Mouse (Mus musculus): ENCODE results near the gene Pnpo. TPM values are rescaled to one million over a fixed set of nuclear protein-coding genes. Genes with fewer than 3 reads are reported as not detected.

Gene Pnpo
- total RNA-seq, 1 experiment from 2014 or later = 31.9 TPM

DNA sequence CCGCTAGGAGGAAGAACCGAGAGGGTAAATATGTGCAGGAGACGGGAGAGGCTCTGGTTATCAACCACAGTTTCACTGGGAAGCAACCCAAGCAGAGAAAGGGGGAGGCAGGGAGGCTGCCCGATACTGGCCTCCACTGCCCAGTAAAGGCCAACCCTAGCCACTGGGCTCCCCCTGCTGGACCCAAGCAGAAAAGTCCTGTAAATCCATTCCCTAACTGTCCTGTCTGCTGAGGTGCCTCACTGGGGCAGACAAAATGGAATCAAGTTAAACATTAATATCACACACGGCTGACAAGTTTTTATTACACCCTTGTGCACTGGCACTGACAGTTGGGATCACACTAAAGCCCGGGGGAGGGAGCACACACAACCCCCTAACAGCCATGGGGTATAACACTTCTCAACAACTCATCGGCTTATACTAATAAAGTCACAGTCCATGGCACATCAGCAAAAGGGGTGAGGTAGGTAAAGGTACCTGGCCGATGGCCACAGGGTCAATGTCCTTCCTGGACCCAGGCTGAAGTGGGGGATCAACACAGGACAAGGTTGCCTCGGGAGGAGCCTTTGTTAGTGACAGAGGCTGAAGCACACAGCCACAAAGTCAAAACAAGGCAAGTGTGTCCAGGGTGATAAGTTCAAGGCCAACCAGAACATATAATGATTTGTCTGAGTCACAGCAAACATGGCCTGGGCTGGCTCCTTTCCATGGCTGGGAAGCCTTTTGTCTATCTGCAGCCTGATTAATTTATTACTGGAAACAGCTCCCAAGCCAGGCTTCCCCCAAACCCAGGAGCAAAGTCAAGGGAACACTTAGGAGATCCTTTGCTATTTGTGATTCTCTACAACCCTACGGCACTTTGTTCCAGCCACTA lies 6.0 kb downstream of the Pnpo start:
- peak; percentile 88 for DNase-seq

DNA sequence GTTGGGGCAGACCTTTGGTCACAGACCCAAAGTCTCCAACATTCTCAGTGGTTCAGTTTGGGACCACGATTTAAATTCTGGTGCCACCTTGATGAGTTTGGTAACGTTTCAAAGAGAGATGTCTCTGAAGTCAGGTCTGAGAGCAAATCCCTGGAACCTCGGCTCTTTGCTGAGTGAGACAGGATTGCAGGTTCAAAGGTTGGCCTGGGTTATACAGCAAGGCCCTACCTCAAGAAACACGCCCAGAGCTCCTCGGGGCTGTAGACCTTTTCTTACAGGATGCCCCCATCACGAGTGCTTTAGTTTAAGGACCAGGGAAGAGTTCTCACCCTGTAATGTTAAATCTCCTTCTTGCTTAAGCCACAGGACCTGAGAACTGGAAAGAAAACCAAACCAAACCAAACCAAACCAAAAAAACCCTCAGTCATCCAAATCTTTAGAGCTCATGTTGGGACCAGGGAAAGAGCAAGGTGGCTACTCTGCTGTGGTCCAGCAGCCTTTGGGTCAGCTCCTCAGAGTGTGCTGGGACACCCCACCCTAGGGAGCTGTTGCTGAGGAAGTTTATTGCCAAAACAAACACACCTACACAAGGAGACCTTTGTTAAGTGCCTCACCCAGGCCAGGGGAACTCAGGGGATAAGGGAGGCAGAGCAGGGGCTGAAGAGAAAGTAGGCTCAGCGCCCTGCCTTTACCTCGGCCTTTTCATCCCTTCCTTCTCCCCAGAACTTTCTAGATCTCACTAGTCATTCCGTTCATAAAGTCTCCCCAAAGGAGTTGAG lies 7.7 kb downstream of the Pnpo start:
- DNase-seq = no peak

DNA sequence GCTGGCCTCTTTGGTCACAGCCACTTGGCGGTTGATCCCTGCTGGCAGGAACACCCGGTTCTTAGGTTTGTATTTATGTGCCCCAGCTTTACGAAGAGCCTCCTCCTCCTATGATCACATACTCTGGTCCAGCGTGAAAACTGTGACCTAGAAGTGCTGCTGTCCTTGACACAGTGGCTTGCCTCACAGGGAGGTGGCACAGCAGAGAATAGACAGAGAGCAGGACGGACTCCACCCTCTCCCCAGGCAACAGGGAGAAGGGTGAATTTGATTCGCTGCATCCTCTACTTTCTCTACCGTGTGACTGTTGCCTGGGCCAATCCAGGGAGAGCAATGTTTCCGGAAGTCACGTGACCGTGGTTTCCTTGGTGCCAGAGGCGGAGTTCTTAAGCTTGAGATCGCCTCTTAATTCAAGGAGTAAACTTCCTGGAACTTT lies 8.8 kb downstream of the Pnpo start:
- DNase-seq = peak; percentile 94

DNA sequence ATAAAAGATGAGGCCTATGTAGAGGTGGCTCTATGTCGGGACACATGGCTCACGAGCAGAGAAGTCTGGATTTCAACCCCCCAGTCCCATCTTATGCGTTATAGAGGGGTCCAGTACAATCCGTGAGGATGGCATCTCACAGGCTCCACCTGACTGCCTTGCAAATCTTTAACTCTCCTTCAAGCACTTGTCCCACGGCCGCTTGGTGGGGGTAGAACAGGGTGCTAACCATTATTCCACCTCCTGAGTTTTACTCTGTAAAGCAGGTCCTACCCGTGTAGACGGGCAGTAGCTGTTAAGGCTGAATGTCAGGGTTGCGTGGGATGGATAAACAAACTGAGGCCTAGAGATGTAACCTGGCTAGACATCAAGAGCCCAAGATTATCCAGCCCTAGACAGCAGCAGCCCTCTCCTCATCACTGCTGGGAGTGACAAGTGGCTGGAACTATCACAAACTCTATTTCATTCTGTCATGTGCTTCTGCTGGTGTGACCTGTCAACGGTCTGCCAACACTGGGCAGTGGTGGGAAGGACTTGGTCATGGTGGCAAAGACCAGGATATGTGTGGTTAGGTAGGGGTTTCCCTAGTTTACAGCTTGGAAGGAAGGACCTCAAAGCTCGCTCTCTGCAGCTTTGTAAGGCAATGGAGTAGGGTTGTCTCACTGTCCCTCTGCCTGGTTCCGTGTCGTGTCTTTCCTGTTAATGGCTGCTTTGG lies 10.1 kb downstream of the Pnpo start:
- DNase-seq = no peak

DNA sequence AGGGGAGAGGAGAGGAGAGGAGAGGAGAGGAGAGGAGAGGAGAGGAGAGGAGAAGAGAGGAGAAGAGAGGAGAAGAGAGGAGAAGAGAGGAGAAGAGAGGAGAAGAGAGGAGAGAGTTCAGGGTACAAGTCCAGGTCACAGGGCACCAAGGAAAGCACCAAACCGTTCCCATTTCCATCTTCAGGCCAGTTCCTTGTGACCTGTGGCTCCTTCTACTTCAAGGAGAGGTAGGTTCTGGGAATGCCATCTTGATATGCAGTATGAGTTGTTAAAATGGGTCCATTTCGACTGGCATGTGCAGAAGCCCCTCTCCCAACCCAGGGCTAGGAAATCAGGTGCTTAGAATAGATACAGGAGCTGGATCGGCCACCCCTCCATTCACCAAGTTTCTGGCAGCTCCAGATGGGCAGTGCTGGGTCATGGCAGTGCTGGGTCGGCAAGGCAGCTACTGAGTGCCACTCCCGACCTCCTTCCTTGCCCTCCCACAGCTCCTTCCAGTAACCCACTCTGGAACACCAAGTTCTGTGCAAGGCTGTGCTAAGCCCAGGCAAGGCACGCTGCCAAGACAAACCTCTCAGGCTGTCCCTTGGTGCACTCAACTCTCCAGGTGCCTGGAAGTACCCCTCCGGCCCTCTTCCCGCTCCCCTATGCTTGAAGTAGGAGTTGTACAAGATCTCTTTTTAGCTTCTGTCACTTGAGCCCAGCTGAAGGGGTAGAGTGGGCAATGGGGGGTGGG lies 12.3 kb downstream of the Pnpo start:
- peak; percentile 61 for DNase-seq

DNA sequence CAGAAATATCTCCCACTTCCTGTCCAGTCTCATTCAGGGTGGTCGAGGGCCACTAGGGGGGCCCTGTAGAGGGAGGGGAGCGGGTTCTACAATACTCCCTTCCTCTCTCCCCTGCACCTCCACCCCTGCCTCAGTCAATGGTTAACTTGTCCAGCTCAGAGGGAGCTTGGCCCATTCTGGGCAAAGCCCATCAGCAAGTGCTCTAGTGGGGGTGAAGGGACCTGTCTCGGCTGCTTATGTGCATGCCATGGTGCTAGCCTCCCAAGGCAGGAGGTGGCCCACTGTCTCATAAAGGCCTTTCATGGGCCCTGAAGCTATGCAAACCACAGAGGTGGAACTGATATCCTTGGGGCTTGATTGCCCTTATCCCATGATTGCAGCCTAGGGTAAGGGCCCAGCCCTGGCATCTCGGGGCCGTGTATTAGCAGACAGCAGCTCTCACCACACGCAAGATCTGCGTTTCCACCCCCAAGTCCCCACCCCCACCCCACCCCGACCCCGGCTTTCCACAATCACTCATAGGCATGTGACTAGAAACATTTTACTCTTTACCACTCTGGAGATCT lies 13.9 kb downstream of the Pnpo start:
- DNase-seq = no peak

DNA sequence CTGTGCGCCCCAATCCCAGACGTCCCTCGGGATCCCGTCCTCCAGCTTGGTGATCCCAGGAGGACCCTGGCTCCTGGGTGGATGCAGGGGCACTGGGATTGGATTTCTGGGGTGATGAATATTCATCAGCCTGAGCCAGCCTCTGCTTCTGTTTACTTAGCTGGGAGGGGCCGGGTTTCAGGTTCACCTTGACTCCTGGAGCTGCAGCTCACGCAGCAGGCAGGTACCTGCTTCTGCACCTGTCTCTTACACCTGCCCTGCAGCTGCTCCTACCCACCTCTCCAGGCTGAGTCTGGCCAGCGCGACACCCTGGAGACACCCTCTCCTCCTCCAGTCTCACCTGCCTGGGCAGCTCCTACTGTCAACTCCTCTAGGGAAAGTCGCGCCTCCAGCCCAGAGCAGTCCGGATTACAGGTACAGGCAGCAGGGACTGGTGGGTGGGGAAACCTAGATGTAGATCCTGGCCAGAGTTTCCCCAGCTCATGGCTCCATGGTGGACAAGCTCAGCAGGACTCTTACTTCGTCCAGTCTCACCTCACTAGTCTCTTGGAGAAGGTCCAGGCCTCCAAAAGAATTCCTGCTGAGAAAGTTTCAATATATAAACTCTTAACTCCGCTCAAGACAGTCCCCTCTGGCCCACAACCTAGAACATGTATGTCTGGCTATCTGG lies 14.6 kb downstream of the Pnpo start:
- DNase-seq = no peak

DNA sequence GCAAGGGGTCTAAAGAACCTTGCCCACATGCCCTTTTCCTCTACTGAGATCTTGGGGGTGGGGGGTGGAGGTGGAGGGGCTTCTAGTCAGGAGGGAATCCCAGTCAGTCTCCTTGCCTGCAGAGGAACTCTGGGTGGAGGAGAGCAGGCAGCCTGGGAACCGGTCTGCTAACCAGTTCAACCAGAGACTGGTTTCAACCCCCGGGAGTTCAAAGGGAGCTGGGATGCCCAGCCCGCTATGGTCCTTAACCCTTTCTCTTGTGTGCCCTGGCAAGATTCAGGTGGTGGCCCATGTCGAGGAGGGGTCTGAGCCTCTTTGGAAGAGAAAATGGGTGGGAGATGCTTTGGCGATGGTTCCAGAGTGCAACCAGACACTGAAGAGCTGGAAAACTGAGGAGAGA lies 15.1 kb downstream of the Pnpo start:
- no peak for DNase-seq

DNA sequence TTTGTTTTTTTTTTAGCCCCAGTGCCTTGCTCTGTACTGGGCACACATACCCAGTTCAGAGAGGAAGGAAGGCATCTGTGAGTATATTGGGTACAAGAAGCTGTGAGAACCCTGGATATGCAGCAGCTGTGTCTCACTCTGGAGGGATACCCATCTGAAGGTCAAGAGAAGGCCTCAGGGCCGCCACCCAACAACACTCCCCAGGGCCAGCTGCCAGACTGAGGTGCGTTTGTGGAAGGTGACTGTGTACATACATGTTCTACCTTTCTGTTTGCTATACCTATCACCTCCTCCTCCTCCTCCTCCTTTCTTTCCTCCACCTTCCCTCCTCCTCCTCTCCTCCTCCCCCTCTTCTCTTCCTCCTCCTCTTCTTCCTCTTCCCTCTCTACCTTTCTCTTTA lies 15.7 kb downstream of the Pnpo start, which contains the start of gene Prr15l:
Gene Prr15l (plus strand): TSS at position 17 of the 400 bp plus-strand sequence.
- DNase-seq = no peak

DNA sequence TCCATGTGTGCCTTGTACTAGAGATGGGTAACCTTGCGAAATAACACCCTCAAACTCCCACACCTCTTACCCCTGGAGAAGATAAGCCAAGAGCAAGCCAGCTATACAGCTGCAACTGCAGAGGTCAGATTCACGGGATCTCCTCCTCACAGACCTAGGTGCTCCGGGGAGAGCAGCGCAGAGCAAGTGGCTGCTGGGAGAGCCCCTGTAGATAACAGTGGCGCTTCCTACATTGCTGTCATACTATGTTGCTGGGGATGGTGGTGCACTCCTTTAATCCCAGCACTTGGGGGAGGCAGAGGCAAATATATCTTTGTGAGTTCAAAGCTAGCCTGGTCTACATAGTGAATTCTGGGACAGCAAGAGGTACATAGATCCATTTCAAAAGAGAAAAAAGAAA lies 17.2 kb downstream of the Pnpo start:
- DNase-seq = no peak

DNA sequence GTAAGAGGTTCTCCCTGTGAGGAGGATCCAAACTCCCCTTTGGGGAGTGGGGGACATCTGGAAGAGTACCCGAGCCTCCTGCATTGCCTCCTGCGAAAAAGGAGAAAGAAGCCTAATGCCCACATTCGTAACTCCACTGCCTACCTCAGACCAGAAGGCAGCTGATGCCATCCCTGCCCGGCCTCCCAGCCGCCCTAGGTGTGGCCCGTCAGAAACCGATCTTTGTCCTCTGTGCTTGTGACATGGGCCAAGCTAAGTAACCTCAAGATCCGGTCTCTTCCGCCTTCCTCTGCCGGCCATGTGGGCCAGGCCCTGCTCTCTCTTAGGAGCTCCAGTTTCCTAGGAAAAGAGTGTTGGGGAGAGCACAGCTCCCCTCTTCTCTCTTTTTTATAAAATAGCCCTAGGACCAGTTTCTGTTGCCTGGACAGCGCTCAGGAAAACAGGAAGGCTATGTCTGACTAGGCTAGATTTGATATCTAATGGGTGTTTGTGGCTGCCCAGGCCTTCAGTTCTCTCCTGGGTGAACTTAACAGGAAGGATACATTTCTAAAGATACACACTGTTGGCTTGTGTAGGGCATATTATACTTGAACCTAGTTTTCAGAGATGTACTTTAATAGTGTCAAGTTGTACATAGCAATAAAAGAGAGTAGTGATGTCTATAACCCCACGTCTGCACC lies 18.2 kb downstream of the Pnpo start:
- DNase-seq = no peak

DNA sequence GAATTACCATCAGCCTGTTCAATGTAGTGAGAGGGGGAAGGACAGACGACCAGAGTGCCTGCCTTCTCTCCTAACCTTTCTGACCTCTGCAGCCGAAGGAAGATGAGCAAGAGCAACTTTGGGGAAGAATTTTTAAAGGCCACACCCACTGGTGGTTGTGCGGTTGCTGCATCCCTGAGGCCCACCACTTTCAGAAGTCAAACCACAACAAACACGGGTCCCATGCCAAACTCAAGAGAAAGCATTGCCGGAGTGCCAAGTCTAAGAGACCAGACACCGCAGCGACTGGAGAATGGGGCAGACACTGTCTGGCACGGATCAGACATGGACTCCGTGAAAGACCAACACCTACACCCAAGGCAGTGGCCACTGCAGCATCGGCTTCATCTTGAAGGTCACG lies 18.9 kb downstream of the Pnpo start:
- DNase-seq = no peak

DNA sequence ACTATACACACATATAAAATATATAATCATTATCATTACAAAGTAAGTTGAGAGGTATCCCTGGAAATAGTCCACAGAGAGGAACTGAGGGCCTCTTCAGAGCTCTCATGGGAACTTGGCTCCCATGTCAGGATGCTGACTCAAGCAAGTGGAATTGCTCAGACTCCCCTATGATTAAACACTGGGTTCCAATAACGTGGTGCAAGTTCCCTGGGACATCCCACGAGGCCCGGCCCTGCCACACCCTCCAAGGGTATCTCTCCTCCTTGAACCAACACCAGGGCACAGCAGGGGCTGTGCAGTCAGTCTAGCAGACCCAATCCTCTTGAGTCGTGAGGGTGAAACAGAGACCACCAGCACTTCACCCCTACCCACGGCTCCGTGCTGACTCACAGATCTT lies 24.8 kb downstream of the Pnpo start:
- no peak for DNase-seq

DNA sequence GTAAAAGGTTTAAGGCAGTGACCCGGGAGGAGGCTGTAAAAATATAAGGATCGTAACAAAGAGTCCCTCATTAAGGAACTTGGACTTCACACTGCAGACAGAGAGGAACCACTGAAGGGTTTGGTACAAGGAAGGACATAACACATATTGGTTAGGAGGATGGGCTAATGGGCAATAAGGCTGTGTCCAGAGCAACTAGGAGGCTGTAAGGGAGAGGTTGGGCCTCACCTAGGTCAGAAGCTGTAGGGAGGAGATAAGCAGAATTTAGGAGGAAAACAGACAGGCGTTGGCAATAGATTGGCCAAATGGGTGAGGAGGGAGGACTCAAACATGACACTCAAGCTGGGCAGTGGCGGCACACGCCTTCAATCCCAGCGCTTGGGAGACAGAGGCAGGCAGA lies 26.4 kb downstream of the Pnpo start:
- DNase-seq = no peak

DNA sequence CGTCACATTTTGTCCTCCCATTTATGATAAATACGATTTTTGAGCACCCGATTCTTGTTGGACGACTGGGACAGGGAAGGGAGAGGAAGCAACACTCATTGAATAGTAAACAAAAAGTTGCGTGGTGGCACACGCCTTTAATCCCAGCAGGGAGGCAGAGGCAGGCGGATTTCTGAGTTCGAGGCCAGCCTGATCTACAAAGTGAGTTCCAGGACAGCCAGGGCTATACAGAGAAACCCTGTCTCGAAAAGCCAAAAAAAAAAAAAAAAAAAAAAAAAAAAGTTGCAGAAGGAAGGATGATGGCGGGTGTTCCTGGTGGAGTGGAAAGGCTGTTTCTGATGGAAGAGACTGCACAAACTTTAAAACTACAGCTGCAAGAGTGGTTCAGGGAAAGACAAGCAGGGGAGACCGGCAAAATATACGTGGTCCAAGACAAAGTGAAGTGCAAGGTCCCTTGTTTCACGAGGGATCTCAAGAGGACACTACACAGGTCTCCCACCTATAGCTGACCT lies 26.8 kb downstream of the Pnpo start:
- DNase-seq = no peak

DNA sequence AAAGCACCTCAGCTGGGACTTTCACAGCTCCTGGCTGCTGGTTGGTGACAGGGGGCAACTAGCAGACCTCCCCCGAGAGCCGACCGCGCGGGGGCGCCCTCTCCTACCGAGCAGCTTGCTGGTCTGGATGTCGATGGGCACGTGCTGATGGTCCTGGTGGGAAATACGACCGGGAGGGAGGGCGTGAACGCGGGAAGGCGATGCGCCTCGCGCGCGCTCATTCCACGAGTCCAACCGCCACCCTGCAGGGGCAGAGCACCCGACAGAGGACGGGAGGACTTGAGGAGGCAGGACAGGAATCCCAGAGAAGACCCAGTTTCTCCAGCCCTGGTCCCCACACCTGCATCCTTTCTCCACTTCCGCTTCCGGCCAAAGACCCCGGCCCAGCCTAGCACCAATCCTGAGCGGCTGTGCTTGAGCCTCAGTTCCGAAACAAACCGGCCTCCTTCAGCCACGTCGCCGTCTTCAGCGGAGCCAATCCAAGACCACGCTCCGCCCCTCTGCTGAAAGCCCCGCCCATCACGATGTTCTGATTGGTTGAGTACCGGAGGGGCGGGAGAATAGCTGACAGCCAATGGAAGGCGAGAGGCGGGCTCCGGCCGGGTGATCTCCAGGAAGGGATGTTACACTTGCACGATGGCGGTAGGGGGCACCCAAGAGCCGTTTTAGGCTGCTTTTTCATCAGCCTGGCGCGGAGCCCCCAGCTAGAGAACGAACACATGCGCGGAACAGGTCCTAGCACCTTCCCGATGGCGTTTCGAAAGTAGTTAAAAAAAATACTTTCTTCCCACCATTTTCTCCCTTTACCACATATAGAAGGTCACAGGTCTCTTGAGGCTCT lies 27.5 kb downstream of the Pnpo start, which contains the start of gene Cdk5rap3:
Gene Cdk5rap3 (minus strand): TSS at position 453 of the 841 bp plus-strand sequence.
- peak; percentile 100 for DNase-seq

DNA sequence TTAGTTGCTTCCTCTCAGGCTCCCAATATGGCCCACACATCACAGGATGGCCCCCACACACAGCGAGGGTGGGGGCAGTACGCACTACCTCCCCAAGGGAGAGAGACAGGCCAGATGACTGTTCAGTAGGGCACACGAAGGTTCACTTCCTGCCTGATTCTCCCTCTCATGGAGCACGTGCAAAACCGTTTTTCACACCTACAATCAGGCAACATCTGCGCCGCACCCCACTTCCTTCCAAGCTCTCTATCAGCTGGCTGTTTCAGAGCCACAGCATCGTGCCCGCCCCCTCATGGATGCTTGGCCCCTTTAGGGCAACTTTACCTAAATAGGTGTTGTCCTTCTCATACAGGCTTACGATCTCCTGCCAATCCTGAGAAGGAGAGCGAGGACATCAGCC lies 31.1 kb downstream of the Pnpo start:
- no peak for DNase-seq

DNA sequence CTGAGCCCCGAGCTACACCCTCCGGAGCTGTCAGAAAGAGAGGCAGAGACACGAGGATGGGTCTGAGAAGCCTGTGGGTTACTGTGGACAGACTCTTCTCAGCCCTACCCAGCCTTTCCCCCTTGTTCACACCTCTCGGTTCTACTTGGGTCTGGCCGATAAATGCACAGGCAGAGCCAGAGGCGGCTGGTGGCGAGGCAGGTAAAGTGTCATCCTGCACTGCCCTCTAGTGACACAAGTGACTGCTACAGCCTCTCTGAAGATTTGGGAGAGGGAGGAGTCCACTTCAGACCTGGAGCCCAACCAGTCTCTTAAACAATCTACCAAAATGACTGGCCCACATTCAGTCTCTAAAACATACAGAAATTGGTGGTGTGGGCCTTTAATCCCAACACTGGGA lies 33.8 kb downstream of the Pnpo start:
- peak; percentile 85 for DNase-seq

DNA sequence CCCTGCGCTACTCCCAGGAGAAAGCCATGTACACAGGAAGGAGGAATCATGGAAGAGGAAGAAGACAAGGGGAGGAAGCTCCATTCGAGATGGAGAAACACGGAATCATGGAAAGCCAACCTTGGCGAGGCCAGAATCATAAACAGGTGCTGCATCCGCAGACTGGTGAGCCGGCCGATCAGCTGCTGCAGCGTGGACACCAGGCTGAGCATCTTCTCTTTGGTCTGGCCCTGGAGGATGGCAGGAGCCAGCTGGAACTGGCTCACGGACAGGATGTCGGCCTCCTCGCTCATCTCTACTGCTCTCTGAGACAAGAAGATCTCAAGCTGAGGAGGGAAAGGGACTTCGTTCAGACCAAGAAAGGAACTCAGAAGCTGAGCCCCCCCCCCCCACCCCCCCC lies 35.2 kb downstream of the Pnpo start:
- DNase-seq = no peak
